Mouse (Mus musculus) heart, adult 18-20 months (tissue): ENCODE data around the gene Gabbr2. TPM values are rescaled to one million over a fixed set of nuclear protein-coding genes. Genes with fewer than 3 reads are reported as not detected.

ENCODE experiments used
- DNase-seq, 2 experiments: peaks; one replicate each; pipeline ENCODE4 v3.0.0; 2021 to 2022; ENCODE audit warnings: mixed read lengths in 1 of 2
- total RNA-seq, 2 experiments: library from RNA; stranded (reverse); gene quantifications; 2 replicates each; pipeline ENCODE4 v1.2.3; 2021

Gabbr2 gene
- total RNA-seq, 2 experiments from 2014 or later: not detected

DNA sequence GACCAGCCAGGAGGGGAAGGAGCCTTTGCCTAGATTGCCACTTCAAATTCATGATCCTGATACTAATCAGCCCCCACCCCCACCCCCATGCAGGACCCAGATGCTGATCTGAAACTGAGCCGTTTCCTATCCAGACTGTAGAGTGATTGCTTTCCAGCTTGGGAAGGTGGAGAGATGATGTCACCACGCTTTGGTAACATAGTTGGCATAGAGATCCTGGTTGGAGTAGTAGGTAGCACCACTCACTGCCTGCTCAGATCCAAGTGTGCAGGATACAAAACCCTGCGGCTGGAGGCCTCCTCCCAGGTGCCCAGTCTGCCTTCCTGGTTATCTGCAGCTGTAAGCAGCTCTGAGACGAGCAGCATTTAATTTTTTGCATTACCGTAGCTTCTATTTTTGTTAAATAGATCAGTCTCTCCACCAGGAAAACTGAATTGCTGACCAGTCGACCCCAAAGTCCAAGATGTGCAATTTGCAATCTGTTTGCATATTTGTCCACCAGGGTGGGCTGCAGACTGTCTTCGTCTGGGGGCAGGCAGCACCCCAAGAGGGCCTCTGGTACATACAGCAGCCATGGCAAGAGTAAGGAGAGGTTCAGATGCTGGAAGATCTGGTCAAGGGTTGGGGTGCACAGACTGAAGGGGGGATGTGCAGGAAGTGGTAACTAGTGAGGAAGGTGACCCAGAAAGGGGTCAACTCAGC is 233.2 kb downstream of the Gabbr2 start:
- no peak for DNase-seq

DNA sequence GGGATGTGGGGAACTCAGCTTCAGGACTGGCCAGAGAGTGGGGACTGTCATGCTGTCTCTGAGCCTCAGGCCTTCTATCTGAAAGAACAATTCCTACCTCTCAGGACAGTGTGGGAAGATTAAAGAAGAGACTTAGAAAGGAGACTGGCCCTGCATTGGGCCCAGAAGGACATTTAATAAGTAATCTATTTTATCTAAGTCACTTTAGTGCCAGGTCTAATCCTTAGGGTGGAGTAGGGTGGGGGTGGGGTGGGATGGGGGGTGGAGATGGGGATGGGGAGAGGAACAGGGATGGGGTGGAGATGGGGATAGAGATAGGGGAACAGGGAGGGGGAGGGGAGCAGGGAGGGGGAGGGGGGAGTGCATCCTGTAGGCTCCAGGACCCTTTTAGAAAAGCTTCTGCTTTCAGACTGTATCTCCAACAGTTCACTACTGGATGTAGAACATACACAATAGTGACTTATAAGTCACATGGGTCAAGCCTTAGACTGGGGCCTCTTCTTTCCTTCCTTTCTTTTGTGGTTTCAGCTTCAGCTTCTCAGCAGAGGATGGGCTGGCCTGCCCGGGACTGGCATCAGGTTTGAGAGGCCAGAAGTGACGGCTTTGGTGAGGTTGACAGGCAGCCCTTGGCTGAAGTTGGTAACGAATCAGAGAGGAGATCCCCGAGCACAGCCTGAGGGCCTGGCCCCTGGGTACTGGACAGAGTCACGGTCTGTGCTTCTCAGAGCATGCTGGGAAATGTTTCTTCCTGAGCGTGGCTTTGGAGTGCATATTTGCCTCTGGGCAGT is 237.1 kb downstream of the Gabbr2 start:
- no peak for DNase-seq

DNA sequence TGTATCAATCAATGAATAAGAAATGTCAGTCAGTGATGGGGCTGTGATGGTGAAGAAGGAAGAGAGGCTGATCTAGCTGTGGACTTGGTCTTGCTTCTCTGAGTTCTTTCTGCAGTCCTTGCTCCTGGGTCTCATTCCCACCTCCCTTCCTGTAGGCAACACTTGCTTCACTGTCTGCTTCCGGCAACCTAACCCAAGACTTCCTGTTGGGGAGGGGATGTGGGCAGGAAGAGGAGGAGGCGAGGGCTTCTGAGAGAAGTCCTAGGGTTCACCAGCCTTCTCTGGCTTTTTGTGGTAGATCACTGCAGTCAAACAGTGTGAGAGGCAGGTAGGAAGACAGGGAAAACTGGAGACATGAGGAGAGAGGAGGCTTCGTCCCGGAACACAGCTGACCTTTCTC is 239.4 kb downstream of the Gabbr2 start:
- no peak for DNase-seq

DNA sequence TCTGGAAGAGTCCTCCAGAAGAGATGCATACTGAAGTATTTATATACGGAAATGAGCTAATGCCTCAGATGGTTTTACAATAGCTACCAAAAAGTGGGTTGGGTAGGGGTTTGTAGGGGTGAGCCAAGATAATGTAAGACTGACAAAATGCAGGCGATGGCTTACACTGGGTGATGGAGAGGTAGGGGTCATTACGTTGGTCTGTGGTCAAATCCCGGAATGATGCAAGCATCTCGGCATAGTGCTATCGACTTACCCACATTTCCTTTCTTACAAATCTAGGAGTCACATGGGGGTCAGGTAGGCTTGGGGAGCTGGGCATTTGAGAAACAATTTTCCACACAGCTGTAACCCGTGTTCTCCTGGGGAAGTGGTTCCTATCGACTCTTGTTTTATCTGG is 242.7 kb downstream of the Gabbr2 start:
- no peak for DNase-seq

DNA sequence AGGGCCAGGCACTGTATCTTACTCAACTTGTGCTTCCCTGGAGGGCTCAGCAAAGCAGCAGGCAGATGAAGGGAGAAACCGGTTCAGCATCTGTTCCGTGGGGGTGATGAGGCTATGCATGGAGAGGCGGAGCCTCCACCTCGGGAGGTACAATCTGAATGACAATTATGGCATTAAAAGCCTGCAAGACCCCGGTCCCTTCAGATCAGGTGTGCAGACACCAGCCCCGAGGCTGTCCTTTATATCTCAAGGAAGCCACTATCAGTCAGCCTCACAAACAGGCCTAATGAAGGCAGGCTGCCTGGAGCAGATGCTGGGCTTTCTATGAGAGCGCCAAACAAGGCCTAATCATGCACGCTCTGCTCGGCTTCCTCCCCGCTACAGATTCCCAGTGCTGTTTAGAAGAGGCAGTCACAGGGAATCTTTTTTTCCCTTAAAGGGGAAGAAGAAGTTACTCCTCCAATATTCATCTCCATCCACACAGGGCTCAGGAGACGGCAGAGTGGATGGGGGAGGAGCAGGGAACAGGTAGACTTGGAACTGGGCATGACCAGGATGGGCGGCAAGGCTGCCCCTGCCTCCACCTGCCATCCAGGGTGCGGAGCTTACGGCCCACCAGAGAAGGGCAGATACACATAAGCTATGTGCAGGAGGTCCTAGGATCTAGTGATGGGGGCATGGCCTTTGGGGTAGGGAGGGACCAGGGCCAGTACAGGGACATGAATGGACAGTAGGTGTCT is 244.5 kb downstream of the Gabbr2 start:
- DNase-seq: peak; percentile 9 to 11

DNA sequence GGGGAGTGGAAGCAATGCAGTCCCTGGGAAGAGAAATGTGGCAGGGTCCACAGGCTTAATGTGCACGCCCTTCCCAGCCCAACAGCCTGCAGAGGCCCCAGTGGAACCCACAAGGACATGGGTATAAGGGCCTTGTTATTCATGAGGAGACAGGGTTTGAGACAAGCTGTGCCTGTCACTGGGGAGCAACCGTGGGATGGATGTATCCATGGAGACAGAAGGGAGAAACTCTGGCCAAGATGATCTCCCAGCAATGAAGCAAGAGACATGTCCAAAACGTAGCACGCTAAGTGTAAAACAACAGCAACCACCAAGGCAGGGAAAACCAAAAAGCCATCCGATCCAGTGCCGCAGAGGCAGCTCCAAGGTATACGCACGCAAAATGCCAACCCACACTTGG is 246.1 kb downstream of the Gabbr2 start:
- DNase-seq: no peak

DNA sequence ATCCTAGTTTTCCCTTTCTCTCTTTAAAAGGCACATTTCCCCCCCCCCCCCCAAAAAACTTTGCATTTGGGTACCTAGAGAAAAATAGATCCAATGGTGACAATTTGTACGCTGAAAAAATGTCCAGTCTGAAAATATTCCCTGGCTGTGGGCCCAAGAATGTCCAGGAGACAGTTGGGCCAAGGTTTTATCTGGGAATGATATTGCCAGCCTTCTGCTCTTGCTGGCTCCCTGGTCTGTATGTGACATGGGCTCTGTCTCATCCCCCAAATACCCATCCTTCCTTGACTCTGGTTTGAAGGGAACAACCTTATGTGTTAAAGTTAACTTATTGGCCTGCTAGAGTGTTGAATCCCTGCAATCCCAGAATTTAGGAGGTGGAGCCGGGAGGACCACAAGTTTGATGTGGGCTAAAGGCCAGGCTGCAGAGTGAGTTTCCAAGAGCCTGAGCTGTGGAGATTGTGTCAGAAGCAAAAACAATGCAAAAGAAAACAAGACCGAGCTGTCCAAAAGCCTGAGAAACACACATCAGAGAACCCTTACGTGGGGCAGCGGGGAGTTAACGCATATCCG is 247.0 kb downstream of the Gabbr2 start:
- DNase-seq: peak; percentile 55 to 62

DNA sequence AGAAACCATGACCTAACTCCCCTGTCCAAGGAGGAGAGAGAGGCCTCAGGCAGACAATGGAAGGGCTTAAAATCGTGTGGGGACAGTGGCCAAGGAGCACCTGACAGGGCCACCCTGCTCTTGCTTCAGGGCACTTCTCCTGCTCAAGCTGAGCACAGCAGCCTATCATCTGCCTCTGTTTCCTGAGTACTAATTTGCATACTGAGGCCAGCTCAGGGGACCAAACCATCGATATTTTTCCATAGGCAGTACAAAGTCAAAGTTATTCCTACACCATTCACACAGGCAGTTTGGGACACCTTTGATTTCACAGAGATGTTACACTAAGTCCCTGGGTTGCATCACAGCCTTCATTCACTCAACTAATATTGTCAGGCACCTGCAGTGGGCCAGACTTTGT is 249.1 kb downstream of the Gabbr2 start:
- no peak for DNase-seq

DNA sequence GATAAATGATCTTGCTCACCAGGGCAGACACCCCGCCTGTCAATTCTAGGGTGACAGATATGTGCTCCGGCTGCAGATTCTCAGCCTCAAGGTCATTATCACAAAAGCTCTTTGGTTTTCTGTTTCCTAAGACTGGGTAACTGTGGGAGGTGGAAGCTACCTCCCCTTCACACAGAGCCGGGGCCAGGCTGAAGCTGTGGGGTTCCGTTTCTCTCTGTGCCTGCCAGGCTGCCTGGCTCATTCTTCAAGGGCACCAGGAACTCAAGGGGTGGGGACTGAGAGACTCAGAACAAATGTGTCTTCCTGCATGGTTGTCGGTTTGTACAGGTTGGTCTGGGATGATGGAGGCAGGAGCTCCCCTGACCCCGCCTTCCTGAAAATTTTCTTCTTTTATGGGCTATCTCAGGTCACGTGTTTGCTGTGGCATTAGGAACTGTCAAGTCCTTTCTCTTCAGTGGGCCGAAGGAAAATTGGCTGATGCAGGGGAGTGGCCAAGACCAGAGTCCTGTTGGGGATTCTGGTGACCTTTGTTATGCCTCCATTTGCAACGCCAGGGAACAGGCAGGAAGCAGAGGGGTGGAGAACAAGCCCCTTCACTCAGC is 254.7 kb downstream of the Gabbr2 start:
- DNase-seq: no peak

DNA sequence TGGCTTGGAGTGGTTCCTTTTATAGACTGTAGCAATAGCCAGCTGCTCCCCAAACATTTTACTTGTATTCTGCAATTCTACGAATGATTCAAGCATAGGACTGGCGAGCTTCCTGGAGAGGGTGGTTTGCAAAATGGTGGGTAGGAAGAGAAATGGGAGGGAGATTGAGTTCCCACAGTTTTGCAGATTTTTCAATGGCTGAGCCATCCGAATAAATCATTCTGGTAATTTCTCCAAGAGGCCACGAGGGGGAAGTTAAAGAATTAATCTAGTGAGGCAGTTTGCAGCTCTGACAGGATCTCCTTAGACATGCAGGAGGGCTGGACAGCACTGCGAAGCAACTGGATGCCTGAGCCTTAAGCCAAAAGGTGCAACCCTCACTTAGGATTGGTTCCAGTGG is 256.8 kb downstream of the Gabbr2 start:
- DNase-seq: no peak

DNA sequence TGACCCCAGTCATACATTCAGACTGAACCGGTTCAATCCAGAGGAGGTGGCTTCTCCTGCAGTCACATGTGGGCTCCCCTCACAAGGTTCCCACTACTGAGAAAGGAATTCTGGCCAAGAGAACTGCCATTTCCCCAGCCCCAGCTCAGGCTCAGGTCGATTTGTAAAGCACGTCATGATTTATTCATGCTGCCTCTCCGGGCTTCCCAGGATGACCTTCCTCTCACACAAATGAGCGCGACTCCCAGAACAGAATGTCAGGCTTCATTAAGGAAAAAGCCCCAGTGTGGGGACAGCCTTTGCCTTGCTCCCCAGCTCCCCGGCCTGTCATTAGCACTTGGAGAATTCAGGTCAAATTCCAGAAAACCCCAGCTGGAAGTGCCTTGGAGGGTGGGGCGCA is 260.1 kb downstream of the Gabbr2 start:
- DNase-seq: no peak

DNA sequence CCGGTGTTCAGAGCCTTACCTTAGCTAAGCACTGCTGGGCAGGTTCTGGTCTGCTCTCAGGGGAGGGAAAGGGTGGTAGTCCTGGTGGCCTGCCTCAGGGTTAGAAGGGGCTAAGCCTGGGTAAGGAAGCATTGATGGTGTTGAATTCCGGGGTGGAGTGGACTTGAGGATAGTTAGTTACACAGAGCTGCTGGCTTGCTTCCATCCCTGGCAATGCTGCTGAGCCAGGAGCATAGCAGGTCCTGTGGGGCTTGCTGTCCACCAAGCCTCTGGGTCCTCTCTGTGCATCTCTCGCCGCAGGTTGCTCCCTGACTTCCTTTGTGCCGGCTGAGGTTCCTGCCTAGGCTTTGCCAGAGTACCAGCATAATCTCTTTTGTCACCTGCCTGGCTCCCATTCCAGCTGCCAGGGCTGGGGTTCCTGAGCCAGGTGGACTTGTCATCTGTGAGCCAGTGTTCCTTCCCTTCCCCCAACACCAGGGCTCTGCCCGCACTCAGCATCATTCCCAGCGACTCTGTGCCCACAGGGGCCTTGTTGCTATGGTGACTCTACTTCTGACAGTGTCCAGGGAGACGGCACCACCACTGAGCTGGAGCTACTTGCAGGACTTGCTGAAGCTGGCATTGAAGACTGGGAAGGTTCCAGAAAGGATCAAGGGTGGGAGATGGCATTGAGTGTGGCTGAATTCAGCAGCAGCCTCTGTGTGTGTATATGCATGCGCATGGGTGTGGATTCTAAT is 262.2 kb downstream of the Gabbr2 start:
- DNase-seq: no peak

DNA sequence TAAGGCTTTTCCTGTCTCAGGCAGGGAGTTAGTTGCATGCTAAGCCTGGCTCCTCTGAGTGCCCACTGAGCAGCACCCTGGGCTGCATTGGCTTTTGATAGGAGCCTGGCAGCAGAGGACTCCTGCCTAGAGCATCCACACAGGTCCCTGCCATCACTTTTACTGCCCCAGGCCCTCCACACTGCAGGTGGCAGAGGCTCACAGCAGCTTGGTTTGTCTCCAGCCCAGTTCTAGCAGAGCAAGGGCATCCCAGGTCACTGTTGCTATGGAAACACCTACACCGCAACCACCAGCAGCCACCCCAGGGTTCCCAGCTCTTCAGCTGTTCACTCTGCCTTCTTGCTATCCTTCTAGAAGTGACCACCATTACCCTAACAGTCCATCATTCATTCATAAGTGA is 263.4 kb downstream of the Gabbr2 start:
- peak; percentile 18 to 19 for DNase-seq

DNA sequence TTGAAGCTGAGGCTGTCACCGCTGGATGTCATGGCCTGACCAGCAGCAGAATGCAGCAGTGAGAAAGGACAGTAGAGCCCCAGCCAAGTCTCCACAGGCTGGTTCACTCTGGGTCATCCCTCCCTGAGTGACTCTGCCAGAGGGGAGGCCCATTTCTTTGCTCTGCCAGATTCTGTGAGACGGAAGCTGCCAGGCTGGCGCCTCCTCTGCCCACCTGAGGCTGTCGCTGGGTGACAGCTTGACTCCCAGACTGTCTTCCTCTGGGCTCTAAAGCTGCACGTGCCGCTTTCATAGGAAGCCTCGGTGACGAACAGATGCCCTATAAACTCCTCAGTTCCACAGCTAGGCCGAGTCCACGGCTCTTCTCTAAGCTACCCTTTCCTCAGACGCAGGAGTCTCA is 264.5 kb downstream of the Gabbr2 start:
- DNase-seq: peak in 1 of 2 experiments; percentile 17

DNA sequence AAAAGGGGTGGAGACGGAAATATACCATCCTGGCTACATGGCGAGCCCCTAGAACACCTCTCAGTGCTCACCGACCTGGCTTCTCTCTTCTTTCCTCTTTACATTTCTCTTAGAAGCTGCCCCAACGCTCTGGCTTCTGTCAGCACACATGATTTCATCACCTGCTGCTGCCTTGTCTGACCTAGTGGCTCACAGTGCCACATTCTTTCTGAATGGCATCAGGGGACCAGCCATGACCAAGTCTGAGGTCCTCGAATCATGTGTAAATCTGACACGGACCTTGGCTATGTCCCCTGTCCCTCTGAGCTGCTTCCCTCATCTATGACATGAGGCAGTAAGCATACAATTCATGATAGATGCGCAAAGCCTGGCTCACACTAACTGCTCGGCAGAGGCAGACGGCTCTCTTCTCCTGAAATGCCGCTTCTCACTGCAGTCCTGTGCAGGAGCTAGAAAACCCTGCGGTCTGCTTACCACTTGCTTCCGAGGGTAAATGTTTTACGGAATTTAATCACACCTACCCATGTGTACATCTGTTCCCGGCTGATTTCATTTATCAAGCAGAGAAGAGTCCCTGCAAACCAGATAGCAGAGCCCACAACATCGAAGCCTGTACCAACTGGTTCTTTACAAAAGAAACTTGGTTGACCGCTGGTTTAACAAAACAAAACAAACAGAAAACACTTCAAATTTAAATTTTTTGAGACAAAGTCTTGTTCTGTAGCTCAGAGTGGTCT is 270.7 kb downstream of the Gabbr2 start:
- DNase-seq: no peak

DNA sequence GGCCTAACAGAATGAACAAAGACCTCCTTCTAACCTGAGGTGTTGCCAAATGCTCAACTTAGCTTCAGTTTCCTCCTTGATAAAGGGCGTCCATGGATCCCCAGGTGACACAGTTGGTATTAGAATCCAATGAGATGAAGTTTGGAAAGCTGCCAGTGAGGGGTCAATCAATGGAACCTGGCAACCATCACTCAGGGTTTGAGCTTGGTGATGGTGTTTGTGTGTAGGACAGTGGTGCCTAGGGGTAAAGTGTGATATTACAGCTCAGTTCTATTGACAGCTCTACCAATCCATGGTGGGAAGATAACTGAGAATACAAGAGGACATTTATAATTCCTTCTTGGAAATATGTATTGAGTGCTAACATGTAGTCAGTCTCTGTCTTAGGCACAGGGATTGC is 271.6 kb downstream of the Gabbr2 start:
- DNase-seq: no peak

DNA sequence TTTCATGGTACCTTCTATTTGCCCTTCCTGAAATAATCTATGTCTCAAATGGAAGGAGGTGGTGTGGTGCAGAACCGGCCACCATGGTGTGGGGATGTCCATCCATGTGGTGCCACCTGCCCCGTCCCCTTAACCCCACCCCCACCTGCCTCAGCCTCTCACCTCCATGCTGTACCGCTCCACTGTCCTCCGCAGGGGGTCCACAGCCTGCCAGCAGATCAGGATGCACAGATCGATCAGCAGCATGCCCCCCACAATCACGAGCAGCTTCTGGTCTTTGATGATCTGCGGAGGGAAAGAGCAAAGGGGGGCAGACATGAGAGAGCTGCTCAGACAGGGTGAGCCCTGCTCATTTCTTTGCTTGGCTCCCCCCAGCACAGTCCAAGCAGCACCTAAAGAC is 273.0 kb downstream of the Gabbr2 start:
- DNase-seq: no peak

DNA sequence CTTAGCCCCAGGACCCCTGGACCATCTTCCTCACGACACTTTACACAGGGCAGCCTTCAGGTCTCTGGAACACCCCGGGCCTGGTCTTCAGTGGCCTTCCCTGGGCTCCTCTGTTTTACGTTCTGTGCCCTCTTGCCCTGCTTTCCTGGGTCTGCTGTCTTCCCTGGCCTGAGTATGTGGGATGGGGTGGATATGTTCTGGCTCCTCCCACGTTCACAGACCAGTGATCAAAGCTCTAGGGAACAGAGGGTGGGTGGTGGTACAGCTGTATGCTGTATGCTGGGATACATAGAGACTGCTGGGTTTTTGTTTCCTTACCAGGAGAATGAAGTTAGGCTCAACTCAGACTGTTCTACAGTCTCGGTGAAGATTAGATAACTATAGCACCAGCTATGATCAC is 274.5 kb downstream of the Gabbr2 start:
- DNase-seq: no peak

DNA sequence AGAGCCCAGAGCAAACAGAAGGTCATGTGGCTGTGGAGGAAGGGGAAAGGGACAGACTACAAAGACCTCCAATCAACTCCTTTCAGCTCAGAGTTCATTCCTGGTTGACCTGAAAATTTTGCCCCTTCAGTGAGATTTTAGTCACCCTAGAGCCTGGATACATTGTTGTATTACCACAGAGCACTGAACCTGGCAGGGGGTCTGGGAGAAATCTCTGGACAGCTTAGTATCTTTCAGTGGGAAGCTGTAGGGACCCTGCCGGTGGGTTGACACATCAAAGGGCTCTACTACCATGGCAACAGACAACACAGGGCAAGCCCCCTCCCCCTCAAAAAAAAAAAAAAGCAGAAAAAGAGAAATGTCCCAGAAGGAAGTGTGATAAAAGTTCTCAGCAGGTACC is 275.3 kb downstream of the Gabbr2 start:
- DNase-seq: no peak

DNA sequence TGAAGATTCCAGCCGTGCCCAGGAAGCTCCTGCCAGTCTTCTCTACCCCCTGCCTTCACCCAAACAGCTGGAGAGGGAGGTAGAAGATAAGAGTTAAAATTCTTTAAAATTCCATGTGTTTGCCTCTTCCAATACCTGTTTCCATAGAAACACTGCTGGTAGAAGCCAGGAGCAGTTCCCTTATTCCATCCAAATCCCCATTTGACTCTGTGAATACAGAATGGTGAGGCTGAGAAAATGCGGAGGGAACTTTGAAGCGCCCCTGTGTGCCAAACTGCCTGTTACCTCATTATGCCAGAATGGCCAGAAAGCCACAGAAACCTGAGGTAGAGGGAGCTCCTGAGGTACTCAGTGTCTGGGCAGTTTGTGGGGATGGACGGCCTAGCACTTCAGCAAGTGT is 281.1 kb downstream of the Gabbr2 start:
- no peak for DNase-seq

DNA sequence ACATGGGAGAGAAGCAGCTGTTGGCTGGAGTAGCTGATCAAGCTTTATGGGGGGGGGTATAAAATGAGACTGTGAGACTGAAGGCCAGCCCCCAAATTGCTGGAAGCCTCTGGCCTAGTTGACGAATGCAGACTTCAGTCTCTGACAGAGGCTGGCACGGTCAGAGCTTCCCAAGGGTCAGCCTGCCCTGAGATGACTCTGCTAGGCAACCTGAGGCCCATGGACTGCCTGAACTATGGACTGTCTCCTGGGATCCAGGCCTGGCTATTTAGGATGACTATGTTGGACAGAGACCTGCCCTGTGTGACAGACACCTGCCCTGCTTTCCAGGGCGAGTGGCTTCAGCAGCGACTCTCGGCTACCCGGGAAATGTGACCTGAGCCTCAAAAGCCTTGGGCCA is 281.7 kb downstream of the Gabbr2 start:
- DNase-seq: no peak
